Mouse (Mus musculus): ENCODE data around the gene Areg.

Areg gene

DNA sequence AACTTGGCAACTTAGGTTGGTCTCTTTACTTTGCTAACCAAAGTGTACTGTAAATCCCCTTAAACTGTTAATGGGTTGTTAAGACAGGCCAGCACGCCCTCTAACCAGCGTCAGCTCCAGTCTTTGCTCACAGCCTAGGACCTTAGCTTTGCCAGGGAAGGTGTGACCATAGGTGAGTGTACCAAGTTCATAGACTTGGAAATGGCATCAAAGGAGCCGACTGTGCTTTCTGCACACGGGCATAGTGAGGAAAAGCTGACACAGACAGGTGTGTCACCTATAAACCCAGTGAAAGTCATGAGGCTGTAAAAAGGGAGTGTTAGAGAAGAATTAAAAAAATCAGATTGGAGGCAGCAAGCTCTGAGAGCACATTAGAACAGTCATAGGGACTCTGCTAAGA, 23.4 kb downstream of the Areg start:
- in situ Hi-C loops (cut with MboI, MseI) = no loop called here

DNA sequence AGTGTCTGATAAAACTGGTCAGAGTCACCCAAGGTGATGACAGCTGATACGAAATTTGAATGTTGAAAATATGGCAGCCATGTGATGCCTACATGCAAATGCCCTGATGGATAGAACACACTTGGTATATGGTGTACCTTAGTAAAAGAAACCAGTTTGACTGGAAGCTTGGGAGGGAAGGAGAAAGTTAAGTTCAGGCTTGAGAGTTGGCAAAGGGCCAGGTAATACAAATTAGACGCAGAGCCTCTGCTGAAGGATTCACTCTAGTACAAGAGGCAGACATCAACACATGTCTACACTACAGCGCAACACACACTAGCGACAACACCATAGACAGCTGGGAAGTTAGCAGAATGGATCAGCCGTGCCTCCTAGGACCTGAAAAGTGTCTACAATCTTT, 27.2 kb downstream of the Areg start:
- in situ Hi-C loops (cut with MboI, MseI) = no loop called here

DNA sequence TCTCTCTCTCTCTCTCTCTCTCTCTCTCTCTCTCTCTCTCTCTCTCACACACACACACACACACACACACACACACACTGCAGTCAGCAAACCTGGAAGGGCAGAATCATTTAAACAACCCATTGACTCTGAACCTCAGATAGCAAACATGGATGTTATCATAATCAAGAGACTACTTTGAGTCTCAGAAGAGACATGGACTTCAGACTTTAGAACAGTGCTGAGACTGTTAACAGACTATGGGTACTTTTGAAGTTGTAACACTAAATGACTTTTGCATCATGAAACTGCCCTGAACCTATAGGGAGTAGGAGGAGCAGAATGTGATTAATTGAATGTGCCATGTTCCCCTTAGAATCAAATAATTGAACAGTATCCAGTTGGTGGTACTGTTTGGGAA, 37.0 kb downstream of the Areg start:
- in situ Hi-C loops (cut with MboI, MseI) = no loop called here

DNA sequence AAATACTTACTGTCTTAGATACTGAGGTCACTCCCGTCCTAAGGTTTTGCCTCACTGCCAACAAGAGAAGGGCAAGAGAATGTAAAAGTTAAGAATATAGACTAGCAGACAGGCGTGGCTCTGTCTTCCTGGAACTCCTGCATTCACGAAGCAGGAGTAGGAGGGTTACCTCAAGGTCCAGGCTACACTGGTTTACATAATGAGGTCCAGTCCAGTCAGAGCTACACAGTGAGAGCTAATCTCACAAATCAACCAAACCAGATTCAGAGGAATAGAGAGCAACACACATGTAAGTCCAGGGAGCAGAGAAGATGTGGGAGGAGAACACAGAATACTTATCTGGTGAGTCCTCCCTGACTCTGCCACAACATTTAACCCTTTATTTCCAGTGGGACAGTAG, 55.2 kb downstream of the Areg start:
- in situ Hi-C loops (cut with MboI, MseI) = no loop called here

Measured in T-helper 17 cell (primary cell).